Mouse (Mus musculus) lung, postnatal 0 days (tissue): ENCODE data around the gene Tnrc18.

Experiments used
- CTCF ChIP-seq: IDR thresholded peaks from 2 replicates; pipeline ENCODE4 v1.5.1; 2016; ENCODE audit warnings: antibody characterized with exemption, mild to moderate bottlenecking
- EP300 ChIP-seq: IDR thresholded peaks from 2 replicates; pipeline ENCODE4 v1.6.1; 2016; ENCODE audit warnings: antibody characterized with exemption, mild to moderate bottlenecking, control low read depth

- TF ChIP-seq EP300 = no peak
- peak; percentile 43 for TF ChIP-seq CTCF
Measured at GRCm38 (mm10) chr5:142816811-142817523, 495 bp downstream of the Tnrc18 start.
